Mouse (Mus musculus) kidney, postnatal 4 days (tissue): ENCODE results near the gene Clic3.

Experiments used
- DNase-seq, 2 experiments: peaks; one replicate each; pipeline ENCODE4 v3.0.0; 2021; ENCODE audit warnings: mixed read lengths in 2 of 2

Gene Clic3

GRCm38 (mm10) chr2:25484901-25485647 lies 28.4 kb downstream of the Clic3 start:
- DNase-seq, result peak in 1 of 2 experiments; percentile 28

GRCm38 (mm10) chr2:25487965-25488670 lies 31.5 kb downstream of the Clic3 start:
- no peak for DNase-seq

DNA sequence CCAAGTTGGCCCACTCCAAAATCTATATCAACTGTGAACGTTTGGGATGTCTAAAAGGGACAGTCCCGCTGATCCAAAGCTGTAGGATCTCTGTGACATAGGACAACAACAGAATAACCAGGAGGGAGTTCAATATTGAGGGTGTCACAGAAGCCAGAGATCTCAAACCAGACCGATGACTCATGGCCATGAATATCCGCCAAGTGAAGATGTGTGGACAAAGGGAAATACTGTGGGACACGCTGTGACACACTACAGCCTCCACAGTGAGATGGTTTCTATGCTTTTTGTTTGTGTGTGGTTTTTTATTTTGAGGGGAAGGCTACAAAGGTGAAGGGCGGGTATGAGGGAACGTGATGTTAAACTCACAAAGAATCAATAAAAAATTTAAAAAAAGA lies 32.0 kb downstream of the Clic3 start:
- no peak for DNase-seq

- no peak for DNase-seq
These were observed 36.4 kb downstream of the Clic3 start for GRCm38 (mm10) chr2:25492988-25493387.

DNA sequence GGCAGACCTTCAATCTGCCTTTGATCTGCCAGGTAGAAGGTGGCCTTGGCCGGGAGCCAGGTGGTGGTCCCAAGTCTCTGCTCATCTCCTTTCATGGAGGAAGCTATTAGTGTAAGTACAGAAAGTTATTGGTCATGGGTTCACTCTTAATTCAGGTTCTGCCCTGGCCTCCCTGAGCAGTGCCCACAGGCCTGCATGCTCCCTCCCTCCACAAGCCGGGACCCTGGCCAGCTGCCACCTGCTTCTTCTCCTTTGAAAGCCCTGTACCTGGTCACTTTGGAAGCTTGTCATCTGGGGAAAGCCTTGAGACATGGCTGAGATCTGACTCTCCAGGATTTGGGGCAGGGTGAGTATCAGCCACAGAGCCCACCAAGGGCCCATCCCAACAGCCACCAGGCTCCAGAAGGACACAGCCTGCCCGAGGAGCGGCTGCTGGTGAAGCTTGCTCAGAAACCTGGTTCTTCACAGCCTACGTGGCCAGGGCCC lies 36.9 kb downstream of the Clic3 start, which contains the start of gene Lcn12:
Gene Lcn12, minus strand, starts transcription at position 436 of the 486 bp plus-strand sequence.
- DNase-seq, result no peak

- peak in 1 of 2 experiments; percentile 47 for DNase-seq
These were observed 39.8 kb downstream of the Clic3 start for GRCm38 (mm10) chr2:25496462-25496861.

DNA sequence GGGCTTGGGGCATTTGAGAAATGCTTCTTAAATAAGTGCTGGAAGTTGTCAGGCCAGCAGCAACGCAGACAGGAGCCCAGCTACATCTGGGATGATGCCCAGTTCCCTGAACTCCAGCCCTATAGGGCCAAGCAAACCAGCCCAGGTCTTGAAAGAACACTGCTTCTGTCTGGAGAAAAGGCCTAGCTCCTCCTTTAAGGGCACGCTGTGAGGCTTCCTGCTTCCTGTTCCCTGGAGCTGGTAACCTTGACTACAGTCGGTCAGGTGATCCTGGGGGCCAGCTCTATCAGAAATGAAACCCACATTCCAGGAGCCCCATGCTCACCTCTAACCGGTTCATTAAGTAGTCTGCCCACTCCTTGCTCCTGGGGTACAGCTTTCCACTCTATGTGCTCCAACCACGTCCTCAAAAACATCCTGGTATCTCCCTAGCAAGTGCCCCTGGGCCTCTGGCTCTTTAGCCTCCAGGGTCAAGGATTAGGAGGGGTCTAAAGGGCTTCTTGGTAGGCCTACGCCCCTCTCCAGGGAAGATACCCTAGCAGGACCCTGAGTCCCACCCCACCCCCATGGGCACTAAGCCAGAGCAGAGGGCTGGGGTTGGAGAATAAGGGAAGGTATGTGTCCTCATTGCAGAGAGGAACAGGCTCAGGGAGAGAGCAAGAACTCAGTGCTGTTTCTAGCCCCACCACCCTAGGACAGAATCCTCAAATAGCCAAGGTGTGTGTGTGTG lies 41.4 kb downstream of the Clic3 start:
- DNase-seq, result peak in 1 of 2 experiments; percentile 19

- DNase-seq, result no peak
These were observed 42.2 kb downstream of the Clic3 start for GRCm38 (mm10) chr2:25498622-25499478.

DNA sequence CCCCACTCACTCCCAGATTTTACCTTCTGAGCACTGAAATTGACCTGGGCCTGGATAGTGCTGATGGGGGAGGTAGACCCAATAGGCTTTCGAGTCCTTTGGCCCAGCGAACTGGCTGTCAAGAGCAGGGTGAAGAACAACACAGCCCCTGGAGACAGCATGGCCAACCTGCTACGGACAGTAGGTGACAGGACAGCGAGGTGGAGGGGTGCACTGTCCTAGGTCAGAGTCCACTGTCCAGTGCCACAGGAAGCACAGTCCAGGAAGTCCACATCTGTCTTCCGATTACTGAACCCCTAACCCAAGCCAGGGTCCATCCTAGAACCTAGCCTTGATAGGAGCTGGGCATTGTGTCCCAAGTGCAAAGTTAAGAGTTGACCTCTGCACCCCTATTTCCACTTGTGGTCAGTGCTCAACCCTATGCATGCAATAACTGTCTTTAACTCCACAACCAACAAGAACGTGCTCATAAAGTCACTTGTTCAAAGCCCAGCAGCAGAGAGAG lies 43.5 kb downstream of the Clic3 start:
- DNase-seq, result no peak

DNA sequence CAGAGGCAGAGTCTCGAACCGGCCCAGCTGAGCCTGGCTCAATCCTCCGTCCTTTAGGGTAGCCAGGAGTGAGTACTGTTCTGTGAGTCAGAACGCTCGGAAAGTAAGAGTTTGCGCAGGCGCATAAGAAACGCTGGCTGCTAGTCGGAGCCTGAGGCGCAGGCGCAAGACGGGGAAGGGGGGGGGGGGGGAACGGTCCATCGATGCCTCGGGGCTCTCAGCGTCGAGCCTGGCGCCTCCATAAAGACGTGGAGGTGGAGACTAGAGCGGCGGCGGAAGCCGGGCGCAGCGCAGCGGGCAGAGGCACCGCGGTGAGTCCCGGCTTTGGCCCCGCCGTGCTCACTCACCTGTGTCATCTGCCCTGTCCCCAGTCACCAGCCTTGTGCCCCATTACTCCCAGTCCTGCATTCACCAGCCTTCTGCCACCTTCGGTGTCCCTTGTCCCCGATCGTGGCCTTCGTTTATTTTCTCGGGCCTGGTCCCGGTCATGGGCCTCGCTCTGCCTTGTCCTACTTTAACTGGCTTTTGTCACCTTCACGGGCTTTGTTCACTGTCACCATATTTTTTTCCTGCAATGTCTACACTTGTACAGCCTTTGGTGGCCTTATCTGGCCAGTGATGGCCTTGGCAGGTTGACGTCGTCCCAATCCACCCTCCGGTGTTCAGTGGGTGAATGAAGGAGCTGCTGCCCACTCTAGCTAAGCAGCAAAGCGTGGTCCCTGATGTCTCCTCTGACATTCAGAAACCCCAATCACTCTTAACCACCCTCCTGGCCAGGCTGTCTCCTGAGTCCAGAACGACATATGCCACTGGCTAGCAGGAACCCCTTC lies 44.2 kb downstream of the Clic3 start, which contains the start of gene Fbxw5:
Gene Fbxw5, plus strand, starts transcription at position 175 of the 830 bp plus-strand sequence.
- peak; percentile 85 to 93 for DNase-seq

GRCm38 (mm10) chr2:25501593-25502486 lies 45.2 kb downstream of the Clic3 start, which contains the start of gene C8g:
C8g (minus strand) TSS chr2:25501719.
- peak in 1 of 2 experiments; percentile 35 for DNase-seq

DNA sequence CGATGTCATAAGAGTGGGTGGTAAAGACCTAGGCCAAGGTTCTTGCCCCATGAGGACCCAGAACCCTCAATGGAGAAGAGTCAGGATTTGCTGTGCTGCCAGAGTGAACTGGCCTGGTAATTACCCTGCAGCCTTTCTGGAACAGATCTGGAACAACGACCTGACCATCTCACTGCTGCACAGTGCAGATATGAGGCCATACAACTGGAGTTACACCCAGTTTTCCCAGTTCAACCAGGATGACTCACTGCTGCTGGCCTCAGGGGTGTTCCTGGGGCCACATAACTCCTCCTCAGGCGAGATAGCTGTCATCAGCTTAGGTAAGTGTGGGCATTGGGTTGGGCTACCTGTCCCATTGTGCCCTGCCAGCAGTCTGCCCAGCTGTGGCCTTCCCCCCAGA lies 46.1 kb downstream of the Clic3 start:
- DNase-seq, result no peak

GRCm38 (mm10) chr2:25504538-25504937 lies 47.9 kb downstream of the Clic3 start:
- no peak for DNase-seq

DNA sequence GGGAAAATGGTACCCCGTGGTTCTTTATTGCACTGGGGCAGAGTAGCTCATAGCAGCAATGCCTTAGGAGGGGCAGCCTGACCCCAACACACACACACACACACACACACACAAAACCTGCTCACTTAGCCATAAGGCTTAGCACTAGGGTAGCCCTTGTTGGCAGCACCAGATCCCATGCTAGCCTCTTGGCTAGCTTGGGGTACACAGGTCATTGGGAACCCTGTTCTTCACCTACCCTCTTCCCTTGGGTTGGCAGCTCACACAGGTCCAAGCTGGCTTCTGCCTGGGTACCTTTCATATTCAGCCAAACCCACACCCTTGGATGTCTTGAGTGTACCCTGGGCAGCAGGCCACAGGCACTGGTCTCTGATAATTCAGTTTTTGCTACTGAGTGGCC lies 48.4 kb downstream of the Clic3 start:
- DNase-seq, result no peak

- no peak for DNase-seq
These were observed 49.2 kb downstream of the Clic3 start for GRCm38 (mm10) chr2:25505860-25506259.

DNA sequence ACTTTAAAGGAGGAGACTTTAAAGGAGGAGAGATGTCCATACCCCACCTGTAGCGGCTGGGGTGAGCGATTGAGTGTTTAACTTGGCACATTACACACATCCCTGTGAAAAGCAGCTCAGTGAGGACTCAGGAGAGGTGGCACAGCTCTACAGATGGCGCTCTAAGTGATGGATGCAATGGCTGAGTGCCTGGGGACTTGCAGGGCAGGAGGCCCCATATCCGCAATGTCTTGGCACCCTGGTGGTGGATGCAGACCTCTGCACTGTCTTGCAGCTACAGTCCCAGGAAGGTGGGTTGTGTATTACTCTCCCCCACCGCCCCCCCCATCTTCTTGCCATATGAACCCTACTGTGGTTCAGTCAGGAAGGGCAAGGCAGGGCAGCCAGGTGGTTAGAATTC lies 50.3 kb downstream of the Clic3 start:
- peak; percentile 57 to 68 for DNase-seq
